Mouse (Mus musculus): ENCODE measurements around the gene Haus4.

Haus4 gene

GRCm38 (mm10) chr14:54553975-54554769, at the start of gene Haus4:
Gene Haus4, minus strand, starts transcription at chr14:54554616.
- in situ Hi-C loops (cut with MboI, MseI): no loop called here

DNA sequence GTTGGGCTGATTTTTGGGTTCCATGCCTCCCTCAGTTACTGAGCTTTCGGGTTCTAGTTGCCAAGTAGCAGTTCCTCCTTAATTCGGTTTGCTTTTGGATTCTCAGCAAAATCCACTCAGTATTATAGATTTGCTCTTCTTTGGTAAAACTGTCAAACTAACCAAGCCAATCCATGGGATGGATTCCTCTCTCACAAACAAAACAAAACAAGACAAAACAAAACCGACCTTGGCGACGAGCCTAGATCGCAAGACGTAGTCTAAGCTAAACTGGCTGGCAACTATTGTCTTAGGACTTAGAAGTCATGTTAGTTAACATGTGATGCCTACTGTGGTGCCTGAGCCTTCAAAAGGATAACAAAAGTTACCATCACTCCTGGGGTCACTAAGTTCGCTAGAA, 49.3 kb upstream of the Haus4 start:
- in situ Hi-C loops (cut with MboI, MseI): no loop called here

GRCm38 (mm10) chr14:54603038-54603654, 48.7 kb upstream of the Haus4 start:
- in situ Hi-C loops (cut with MboI, MseI): no loop called here

DNA sequence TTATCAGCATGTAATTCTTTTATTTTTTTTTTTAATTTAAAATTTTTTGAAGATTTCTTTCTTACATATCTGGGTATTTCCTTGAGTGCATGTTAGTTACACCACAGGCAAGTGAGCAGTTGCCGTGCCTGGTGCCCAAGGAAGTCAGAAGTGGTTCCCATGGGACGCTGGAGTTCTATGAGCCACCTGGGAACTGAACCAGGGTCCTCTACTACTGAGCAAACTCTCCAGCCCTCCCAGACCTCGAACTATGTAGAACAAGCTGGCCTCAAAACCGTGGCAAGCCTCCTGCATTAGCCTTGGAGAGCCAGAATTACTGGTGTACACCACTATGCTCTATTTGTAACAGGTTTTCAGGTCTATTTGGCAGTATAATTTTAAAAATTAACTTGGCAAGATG, 48.2 kb upstream of the Haus4 start:
- in situ Hi-C loops (cut with MboI, MseI): no loop called here

DNA sequence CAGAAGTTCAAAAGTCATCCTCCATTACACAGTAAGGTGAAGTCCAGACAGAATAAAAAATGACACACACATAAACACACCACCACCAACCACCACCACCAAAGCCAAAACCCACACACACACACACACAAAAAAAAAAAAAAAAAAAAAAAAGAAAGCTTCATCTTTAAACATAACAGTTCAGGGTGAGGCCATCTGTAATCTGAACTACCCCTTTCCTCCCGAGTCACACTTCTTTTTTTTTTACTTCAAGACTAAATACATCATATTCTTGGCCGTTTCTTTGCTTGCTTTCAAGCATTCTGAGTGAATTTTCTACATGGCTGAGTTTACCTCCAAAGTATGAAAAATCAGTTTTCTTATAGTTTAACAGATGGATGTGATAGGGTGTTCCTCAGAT, 47.2 kb upstream of the Haus4 start:
- in situ Hi-C loops (cut with MboI, MseI): no loop called here

DNA sequence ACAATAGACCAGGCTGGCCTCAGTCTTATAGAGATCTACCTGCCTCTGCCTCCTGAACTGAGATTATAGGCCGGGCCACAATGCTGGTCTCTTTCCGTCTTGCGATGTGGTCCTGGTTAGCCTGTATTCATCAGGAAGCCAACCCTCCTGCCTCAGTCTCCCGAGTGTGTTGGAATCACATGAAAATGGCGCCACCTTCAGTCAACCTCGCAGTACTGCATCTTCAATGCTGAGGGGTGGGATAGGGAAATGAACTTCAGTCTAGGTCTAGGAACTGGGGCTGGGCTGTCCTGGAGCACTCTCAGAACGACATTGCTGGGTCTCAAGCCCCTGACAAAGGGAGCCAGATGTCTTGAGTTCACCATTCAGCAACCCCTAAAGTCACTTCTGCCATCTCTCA, 42.7 kb upstream of the Haus4 start:
- in situ Hi-C loops (cut with MboI, MseI): no loop called here

GRCm38 (mm10) chr14:54594631-54595414, 40.4 kb upstream of the Haus4 start:
- in situ Hi-C loops (cut with MboI, MseI): loop anchor here (5.0 kb wide), 1 partner anchor 68 kb away; no protein-coding TSS in a partner anchor

DNA sequence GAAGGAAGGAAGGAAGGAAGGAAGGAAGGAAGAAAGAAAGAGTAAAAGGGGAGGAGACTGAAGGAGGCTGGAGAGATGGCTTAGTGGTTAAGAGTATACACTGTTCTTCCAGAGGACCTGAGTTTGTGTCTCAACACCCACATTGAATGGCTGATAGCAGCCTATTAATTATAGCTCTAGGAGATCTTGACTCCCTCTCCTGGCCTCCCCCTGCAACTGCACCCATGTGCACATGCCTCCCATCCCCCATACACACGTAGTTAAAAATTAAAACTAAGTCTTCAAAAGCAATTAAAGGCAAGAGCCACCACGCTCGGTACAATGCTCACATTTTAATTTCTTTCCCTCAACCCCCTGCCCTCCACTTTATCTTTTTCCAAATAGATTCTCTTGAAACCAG, 39.6 kb upstream of the Haus4 start:
- in situ Hi-C loops (cut with MboI, MseI): loop anchor here (5.0 kb wide), 1 partner anchor 67 kb away; no protein-coding TSS in a partner anchor

DNA sequence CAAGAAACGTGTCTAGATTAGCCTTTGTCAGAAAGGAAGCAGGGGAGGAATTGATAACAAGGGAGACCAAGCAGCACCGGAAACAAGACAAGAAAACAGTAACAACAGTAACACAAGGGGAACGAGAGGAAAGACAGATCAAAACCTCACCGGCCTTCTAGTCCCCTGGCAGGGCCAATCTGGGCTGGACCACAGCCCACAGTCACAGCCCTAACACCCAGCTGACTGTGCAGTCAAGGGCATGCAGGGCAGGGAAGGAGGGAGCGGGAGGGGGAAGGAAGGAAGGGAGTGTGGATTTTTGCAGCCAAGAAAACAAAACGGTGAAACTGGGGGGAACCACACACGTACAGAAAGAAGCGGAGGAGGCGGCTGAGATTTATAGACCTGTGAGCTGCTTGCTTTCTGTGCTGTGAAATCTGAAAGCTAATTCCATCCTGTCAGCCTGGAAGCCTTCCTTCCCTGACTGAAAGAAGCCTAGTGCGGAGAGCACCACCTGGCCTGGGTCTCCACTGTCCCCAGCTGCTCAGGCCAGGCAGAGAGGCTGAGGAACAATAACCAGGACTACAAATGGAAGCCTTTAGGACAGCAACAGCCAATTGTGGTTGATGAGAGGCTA, 38.0 kb upstream of the Haus4 start:
- in situ Hi-C loops (cut with MboI, MseI): loop anchor here (5.0 kb wide), 1 partner anchor 65 kb away; no protein-coding TSS in a partner anchor

DNA sequence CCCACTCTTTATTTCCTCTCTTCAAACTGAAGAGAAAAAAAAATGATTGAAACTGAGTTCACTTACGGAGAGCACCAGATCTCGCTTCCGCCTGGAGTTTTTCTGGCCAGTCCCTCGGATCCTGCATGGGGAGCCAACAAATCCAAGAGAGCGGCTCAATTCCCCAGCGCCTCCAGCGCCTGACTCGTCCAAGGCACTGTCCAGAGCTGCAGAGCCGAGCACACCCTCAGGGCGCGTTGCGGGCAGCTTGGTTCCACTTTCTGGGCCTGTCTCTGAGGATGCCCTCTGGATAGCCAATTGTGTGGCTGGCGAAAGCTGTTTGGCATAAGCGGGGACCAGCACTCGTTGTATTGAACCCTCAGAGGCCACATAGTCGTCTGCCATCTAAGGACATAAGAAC, 36.6 kb upstream of the Haus4 start:
- in situ Hi-C loops (cut with MboI, MseI): loop anchor here (5.0 kb wide), 1 partner anchor 64 kb away; no protein-coding TSS in a partner anchor

- in situ Hi-C loops (cut with MboI, MseI): no loop called here
These were observed 29.4 kb upstream of the Haus4 start for GRCm38 (mm10) chr14:54583681-54584338.

DNA sequence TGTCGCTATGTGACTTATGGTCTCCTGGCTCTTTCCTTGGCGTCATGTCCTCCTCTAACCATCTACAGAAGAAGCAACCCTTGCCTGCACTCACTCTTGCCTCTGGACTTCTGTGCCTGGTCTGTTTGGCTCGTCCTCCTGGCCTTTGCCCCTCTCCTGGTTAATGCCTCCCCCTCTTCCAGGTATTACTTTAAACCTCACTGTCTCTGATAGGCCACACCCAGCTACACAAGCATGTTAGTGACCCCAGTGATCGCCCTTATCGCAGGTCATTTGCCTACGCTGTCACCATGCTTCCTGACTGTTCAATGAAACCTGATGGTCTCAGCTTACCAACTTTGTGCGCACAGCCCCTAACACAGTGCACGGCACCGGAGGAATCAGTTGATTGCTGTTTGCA, 28.1 kb upstream of the Haus4 start:
- in situ Hi-C loops (cut with MboI, MseI): no loop called here

DNA sequence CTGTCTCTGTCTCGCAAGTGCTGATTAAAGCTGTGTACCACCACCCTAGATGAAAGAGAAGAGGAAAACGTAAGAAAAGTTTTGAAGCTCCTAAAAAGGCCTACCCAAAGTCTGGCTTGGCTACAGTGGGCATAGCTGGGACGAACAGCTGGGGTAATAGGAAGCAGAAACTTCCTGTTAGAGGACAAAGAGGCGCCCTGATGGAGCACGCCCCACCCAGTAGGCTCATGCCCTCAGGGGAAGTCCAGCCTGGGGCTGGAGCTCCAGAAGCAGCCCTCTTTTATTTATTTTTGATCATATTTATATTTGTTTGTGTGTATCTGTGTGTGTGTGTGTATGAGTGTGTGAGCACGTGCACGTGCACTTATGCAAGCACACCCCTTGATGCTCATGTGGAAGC, 25.2 kb upstream of the Haus4 start:
- in situ Hi-C loops (cut with MboI, MseI): no loop called here

DNA sequence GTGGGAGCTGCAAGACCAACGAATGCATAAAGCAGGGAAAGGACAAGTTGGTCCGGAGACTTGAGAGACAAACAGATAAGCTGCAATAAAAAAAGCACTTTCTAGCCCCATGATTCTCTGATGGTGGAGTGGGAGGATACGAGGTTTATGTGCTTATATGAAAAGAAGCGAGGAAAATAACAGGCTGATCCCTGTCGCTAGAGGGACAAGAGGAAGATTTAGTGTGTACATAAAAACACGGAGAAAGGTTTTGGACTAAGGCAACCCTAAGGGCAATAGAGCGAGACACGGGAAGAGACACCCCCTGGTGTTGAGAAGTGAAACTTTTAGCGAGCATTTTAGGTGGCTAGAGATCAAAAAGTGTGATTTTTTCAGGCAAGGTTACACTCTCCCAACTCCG, 23.6 kb upstream of the Haus4 start:
- in situ Hi-C loops (cut with MboI, MseI): no loop called here

- in situ Hi-C loops (cut with MboI, MseI): no loop called here
These were observed 22.9 kb upstream of the Haus4 start, which contains the start of gene Ajuba for GRCm38 (mm10) chr14:54577089-54577982. Gene Ajuba, minus strand, starts transcription at chr14:54577558.

- in situ Hi-C loops (cut with MboI, MseI): no loop called here
These were observed 22.0 kb upstream of the Haus4 start for GRCm38 (mm10) chr14:54576241-54577088.

GRCm38 (mm10) chr14:54575631-54576030, 21.2 kb upstream of the Haus4 start:
- in situ Hi-C loops (cut with MboI, MseI): no loop called here

DNA sequence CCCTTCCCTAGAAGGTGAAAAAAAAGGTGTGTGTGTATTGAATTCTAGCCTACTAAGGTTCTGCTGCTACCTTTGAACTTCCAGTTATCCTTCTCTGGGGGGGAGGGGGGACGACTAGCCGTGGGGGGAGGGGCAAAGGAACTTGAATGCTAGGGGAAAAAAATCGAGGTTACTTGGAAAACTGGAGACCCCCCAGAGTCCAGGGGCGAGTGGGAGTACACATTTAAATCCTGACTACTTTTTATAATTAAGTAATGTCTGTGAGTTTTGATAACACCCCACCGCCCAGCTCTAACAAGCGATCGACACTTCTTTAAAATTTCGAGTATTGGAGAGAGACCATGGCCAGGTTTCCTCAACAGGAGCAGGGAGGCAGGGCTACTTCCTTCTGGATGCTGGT, 20.6 kb upstream of the Haus4 start:
- in situ Hi-C loops (cut with MboI, MseI): no loop called here

GRCm38 (mm10) chr14:54574253-54574652, 19.8 kb upstream of the Haus4 start:
- in situ Hi-C loops (cut with MboI, MseI): no loop called here

All from regulatory T cell (primary cell).